Mouse (Mus musculus) liver, embryonic 13.5 days (tissue): ENCODE measurements around the gene Lrrc43. TPM values are rescaled to one million over a fixed set of nuclear protein-coding genes. Genes with fewer than 3 reads are reported as not detected.
"Not testable (repeated sequence)": the region's sequence is repeated elsewhere in the genome, so short reads cannot be mapped to it uniquely, and the experiment has no call there.

Source experiments
- ATAC-seq: fragments of 200-750 bp; cut with Nextera tagmentation; 2 replicates; pipeline ENCODE4 v1.8.0; 2017; ENCODE audit warnings: low read depth, mild to moderate bottlenecking, moderate number of reproducible peaks, moderate library complexity
- DNase-seq: peaks from one replicate; pipeline ENCODE4 v3.0.0; 2022
- H3K27ac ChIP-seq: fragments of 300-500 bp; sonication (generic); 2 replicates; pipeline ENCODE4 v1.5.1; 2015; ENCODE audit warnings: moderate library complexity, mild to moderate bottlenecking, inconsistent platforms
- H3K27me3 ChIP-seq: fragments of 300-500 bp; sonication (generic); 2 replicates; pipeline ENCODE4 v1.6.1; 2015; ENCODE audit warnings: mild to moderate bottlenecking, inconsistent platforms
- H3K36me3 ChIP-seq: fragments of 300-500 bp; sonication (generic); 2 replicates; pipeline ENCODE4 v1.6.1; 2015; ENCODE audit warnings: mild to moderate bottlenecking, inconsistent platforms
- H3K4me1 ChIP-seq: fragments of 300-500 bp; sonication (generic); replicated peaks from 2 replicates; pipeline ENCODE4 v1.6.1; 2015; ENCODE audit warnings: inconsistent platforms
- H3K4me2 ChIP-seq: fragments of 300-500 bp; sonication (generic); 2 replicates; pipeline ENCODE4 v1.6.1; 2015; ENCODE audit warnings: inconsistent platforms, mild to moderate bottlenecking, moderate library complexity
- H3K4me3 ChIP-seq: fragments of 300-500 bp; sonication (generic); replicated peaks from 2 replicates; pipeline ENCODE4 v1.5.1; 2015; ENCODE audit warnings: mild to moderate bottlenecking, inconsistent platforms
- H3K9ac ChIP-seq: fragments of 300-500 bp; sonication (generic); 2 replicates; pipeline ENCODE4 v1.6.1; 2015; ENCODE audit warnings: mild to moderate bottlenecking, inconsistent platforms
- H3K9me3 ChIP-seq: fragments of 300-500 bp; sonication (generic); replicated peaks from 2 replicates; pipeline ENCODE4 v1.6.1; 2016; ENCODE audit warnings: inconsistent platforms
- WGBS: fragments of 180-500 bp; shearing (Covaris S2); methylation state at CpG from one replicate; pipeline ENCODE4 v1.1.7; 2015; ENCODE audit not compliant: insufficient replicate concordance; 5-methylcytosine and 5-hydroxymethylcytosine counted together
- polyA plus RNA-seq: library from polyadenylated mRNA; unstranded; fragments of >200 nt; fragmentation: Nextera tagmentation; extraction: Ambion mirVana; gene quantifications from 2 replicates; pipeline ENCODE4 v1.2.1, GENCODE M21; 2015

The Lrrc43 gene
- polyA plus RNA-seq, 1 experiment from 2014 or later: not detected

DNA sequence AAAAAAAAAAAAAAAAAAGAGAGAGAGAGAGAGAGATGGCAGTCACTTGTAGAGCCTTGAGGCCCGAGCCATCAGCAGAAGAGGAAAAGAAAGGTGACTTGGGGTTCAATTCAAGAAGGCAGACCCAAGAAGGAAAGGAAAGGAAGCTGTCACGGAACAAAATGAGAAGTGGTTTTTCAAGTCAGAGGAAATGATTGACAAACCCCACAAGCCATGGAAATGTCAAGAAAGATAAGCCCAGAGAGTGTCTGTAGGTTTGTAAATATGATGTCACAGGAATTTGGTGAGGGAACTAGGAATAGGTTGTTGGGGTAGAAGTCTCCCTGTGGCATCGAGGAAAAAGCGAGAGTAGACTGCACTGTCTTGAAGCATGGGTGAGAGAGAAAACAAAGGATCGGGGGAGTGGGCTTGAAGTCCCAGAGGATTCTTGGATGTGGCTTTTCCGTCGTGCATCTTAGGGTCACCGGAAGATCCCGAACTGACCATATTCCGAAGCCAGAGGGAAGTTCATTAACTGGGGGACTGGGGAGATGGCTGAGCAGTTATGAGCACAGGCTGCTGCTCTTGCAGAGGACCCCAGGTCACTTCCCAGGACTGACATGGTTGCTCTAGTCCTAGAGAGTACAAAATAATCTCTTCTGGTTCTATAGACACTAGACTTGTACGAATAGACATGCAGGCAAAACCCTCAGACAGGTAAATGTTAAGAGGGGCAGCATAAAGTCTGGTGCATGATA, 1.3 kb upstream of the Lrrc43 start:
- ATAC-seq: no peak
- 45% methylated on average over 11 of the region's 11 CpGs for WGBS
- Histone ChIP-seq H3K27ac (no peak overlapping the region), H3K4me2 (no peak overlapping the region), H3K36me3 (no peaks in the 10 kb centered on the region), H3K27me3 (peaks cover 30% of the 10 kb centered on the region), H3K9ac (no peak overlapping the region), H3K4me1 (no peaks in the 10 kb centered on the region), H3K4me3 (no peak overlapping the region), H3K9me3 (no peaks in the 10 kb centered on the region)
- DNase-seq: no peak

DNA sequence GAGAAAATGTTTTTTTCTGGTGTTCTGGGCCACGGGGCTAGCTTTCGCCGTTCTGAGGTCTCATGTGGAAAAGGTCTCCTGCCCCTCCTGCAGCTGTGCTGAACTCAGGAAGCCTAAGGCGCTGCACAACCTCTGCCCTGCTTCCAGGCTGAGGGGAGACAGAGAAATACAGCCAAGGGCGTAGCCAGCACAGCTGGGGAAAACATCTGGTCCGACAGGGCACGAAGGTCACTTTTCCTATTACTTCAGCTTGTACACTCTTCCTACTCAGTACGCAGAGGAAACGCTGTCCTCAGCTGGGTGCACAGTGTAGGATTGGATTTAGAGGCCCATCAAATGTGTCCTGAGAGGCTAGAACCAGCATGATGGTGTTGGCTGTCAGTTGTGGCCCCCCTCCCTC, 830 bp downstream of the Lrrc43 start:
- no peak overlapping the region for H3K27ac ChIP-seq
- no peak for ATAC-seq
- H3K9ac ChIP-seq: no peak overlapping the region
- DNase-seq: no peak
- H3K4me2 ChIP-seq: no peak overlapping the region
- H3K9me3 ChIP-seq: no peaks in the 10 kb centered on the region
- no peak overlapping the region for H3K4me3 ChIP-seq
- H3K4me1 ChIP-seq: no peaks in the 10 kb centered on the region
- H3K36me3 ChIP-seq: no peaks in the 10 kb centered on the region
- 55% methylated on average over 9 of the region's 9 CpGs for WGBS
- H3K27me3 ChIP-seq: peaks cover 30% of the 10 kb centered on the region

GRCm38 (mm10) chr5:123499717-123500116, 10.6 kb downstream of the Lrrc43 start:
- peaks cover 14% of the 10 kb centered on the region for H3K4me1 ChIP-seq
- H3K9me3 ChIP-seq: no peaks in the 10 kb centered on the region
- H3K27me3 ChIP-seq: peaks cover 31% of the 10 kb centered on the region
- no peak overlapping the region for H3K4me3 ChIP-seq
- ATAC-seq: no peak
- no peaks in the 10 kb centered on the region for H3K36me3 ChIP-seq
- DNase-seq: no peak
- H3K4me2 ChIP-seq: no peak overlapping the region
- H3K27ac ChIP-seq: no peak overlapping the region
- WGBS: 39% methylated on average over 4 of the region's 4 CpGs
- no peak overlapping the region for H3K9ac ChIP-seq

DNA sequence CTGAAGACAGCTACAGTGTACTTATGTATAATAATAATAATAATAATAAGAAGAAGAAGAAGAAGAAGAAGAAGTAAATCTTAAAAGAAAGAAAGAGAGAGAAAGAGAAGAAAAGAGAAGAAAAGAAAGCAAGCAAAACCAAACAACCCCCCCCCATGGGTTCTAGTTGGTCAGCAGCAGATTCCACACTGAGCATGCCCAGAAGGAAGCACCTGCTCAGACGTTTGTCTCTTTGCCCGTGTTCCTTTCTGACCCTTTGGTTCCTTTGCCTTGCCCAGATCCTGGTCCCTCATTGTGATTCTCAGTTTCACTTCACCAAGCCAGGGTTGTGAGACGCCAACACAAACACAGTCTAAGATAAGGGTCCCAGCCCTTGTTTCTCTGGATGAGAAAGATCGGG, 12.9 kb downstream of the Lrrc43 start:
- Histone ChIP-seq H3K4me2 (no peak overlapping the region), H3K4me3 (no peak overlapping the region), H3K9ac (no peak overlapping the region), H3K36me3 (no peaks in the 10 kb centered on the region), H3K4me1 (peaks cover 14% of the 10 kb centered on the region), H3K27ac (no peak overlapping the region), H3K27me3 (peaks cover 42% of the 10 kb centered on the region), H3K9me3 (no peaks in the 10 kb centered on the region)
- WGBS: 43% methylated on average over 4 of the region's 4 CpGs
- ATAC-seq (no peak), DNase-seq (no peak)

DNA sequence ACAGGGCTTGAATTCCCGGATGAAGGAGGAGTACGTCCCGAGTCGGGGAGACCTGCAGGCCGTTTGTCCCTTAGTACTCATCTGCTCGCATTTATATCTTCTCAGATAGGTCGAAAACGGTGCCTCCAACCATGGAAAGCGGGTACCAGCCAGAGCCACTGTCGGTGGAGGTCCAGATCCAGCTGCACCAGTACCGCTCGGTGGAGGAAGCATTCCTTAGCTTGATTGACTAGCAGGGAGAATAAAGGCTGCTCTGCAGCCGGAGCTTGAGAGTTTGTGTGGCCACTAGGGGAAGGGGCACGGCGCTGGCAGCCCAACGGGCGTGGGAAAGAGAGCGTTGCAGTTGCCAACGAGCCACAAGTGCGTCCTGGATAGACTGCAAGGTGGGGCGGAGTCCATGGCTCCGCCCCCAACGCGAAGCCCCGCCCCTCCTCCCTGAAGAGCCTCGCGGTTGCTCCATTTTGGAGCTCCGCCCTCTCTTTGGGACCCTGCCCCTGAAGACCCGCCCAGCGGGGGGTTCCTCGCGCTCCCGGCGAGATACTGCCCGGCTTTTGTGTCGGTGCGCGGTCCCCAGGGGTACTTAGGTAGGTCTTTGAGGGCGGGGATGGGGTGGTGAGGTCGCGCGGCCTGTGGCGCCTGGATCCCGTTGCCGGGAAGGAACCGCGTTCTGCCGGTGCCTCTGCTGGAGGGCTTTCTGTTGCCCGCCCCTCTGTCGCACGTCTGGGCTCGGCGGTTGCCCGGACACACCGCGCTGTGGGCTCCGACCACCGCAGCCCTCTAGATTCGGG, 19.0 kb downstream of the Lrrc43 start:
- ATAC-seq (peak; percentile 80), DNase-seq (peak; percentile 74)
- H3K27me3 ChIP-seq: peaks cover 53% of the 10 kb centered on the region
- H3K9me3 ChIP-seq: no peaks in the 10 kb centered on the region
- H3K4me2 ChIP-seq: peak overlapping the region; percentile 84
- WGBS: 1% methylated on average over 59 of the region's 59 CpGs
- H3K4me1 ChIP-seq: peaks cover 33% of the 10 kb centered on the region
- H3K27ac ChIP-seq: no peak overlapping the region
- peaks cover 20% of the 10 kb centered on the region; the same call in 1 of the 2 replicates for H3K36me3 ChIP-seq
- H3K9ac ChIP-seq: peak overlapping the region; percentile 54
- H3K4me3 ChIP-seq: peak overlapping the region; percentile 62

GRCm38 (mm10) chr5:123508921-123509320, 19.8 kb downstream of the Lrrc43 start:
- H3K27me3 ChIP-seq: peaks cover 53% of the 10 kb centered on the region
- H3K9ac ChIP-seq: peak overlapping the region; percentile 54

DNA sequence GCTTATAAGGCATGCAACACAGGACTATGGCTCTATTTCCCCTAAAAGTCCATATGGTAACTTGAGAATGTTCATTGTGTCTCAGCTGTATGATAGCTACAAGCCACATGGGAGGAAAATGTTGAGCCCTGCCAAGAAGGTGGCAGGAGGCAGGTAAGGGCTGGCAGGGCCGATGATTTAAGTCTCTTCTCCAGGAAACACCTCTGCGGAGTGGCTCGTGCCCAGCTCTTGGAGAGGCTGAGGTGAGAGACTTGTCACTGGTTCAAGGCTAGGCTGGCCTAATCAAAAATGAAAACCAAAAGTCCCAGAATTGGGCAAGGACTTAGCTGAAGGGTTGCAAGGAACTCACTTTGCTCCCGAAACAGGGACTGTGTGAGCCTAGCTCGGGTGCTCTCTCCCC, 21.1 kb downstream of the Lrrc43 start, which contains the start of gene B3gnt4:
Gene B3gnt4 (plus strand): TSS at position 301 of the 400 bp plus-strand sequence.
- no peaks in the 10 kb centered on the region for H3K9me3 ChIP-seq
- ATAC-seq: no peak
- H3K27me3 ChIP-seq: peaks cover 50% of the 10 kb centered on the region
- no peak for DNase-seq
- no peak within 1 kb of the TSS for H3K27ac ChIP-seq
- no peak within 1 kb of the TSS for H3K9ac ChIP-seq
- H3K36me3 ChIP-seq: peaks cover 26% of the 10 kb centered on the region
- 81% methylated on average over 5 of the region's 5 CpGs for WGBS
- no peak within 1 kb of the TSS for H3K4me3 ChIP-seq
- H3K4me1 ChIP-seq: peaks cover 33% of the 10 kb centered on the region
- no peak within 1 kb of the TSS; the same call in 1 of the 2 replicates for H3K4me2 ChIP-seq

More at GRCm38 (mm10) chr5:123508921-123509320, 19.8 kb downstream of the Lrrc43 start:
- no peak for DNase-seq
- H3K9me3 ChIP-seq: no peaks in the 10 kb centered on the region
- peaks cover 33% of the 10 kb centered on the region for H3K4me1 ChIP-seq
- 9% methylated on average over 12 of the region's 12 CpGs for WGBS
- no peak overlapping the region for H3K27ac ChIP-seq
- peak overlapping the region; percentile 84 for H3K4me2 ChIP-seq
- peak overlapping the region; percentile 62 for H3K4me3 ChIP-seq
- no peak for ATAC-seq
- H3K36me3 ChIP-seq: peaks cover 20% of the 10 kb centered on the region; the same call in 1 of the 2 replicates

DNA sequence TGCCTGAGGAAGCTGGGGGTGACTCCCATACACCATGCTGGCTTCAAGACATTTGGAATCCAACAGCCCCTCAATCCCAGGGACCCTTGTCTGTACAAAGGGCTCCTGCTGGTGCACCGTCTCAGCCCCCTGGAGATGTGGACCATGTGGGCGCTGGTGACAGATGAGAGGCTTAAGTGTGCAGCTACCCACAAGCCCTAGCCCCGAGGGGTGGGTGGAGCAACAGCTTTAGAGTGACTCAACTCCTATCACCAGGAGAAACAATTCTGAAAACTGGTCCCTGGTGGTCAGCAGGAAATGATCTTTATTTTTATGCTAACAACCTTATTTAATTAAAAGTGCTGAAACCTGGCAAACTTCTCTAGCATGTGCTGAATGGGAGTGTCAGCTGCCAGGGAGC, 22.3 kb downstream of the Lrrc43 start:
- peaks cover 33% of the 10 kb centered on the region for H3K4me1 ChIP-seq
- not testable (repeated sequence) for ATAC-seq, DNase-seq, H3K9ac ChIP-seq, H3K4me2 ChIP-seq, H3K9me3 ChIP-seq, H3K27ac ChIP-seq, H3K4me3 ChIP-seq
- WGBS: 56% methylated on average over 3 of the region's 3 CpGs
- peaks cover 45% of the 10 kb centered on the region for H3K27me3 ChIP-seq
- peaks cover 36% of the 10 kb centered on the region for H3K36me3 ChIP-seq

GRCm38 (mm10) chr5:123512102-123512501, 23.0 kb downstream of the Lrrc43 start:
- H3K9ac ChIP-seq: peak overlapping the region; percentile 11; the same call in 1 of the 2 replicates
- no peak overlapping the region for H3K4me3 ChIP-seq
- H3K36me3 ChIP-seq: peaks cover 42% of the 10 kb centered on the region
- no peak overlapping the region for H3K4me2 ChIP-seq
- H3K4me1 ChIP-seq: peaks cover 33% of the 10 kb centered on the region
- H3K27me3 ChIP-seq: peaks cover 38% of the 10 kb centered on the region
- DNase-seq (peak; percentile 34), ATAC-seq (peak; percentile 82)
- H3K27ac ChIP-seq: peak overlapping the region; percentile 19; the same call in 1 of the 2 replicates
- H3K9me3 ChIP-seq: no peaks in the 10 kb centered on the region
- WGBS: 33% methylated on average over 3 of the region's 3 CpGs

GRCm38 (mm10) chr5:123514871-123515270, 25.8 kb downstream of the Lrrc43 start:
- ATAC-seq (no peak), DNase-seq (no peak)
- Histone ChIP-seq H3K4me2 (no peak overlapping the region), H3K36me3 (peaks cover 69% of the 10 kb centered on the region), H3K27me3 (peaks cover 11% of the 10 kb centered on the region), H3K27ac (no peak overlapping the region), H3K9me3 (no peaks in the 10 kb centered on the region), H3K4me3 (no peak overlapping the region), H3K9ac (no peak overlapping the region), H3K4me1 (peaks cover 15% of the 10 kb centered on the region)
- 80% methylated on average over 5 of the region's 5 CpGs for WGBS

- H3K9me3 ChIP-seq: no peaks in the 10 kb centered on the region
- WGBS: 82% methylated on average over 9 of the region's 9 CpGs
- H3K4me1 ChIP-seq: peaks cover 33% of the 10 kb centered on the region
- no peak overlapping the region for H3K9ac ChIP-seq
- ATAC-seq: no peak
- peaks cover 41% of the 10 kb centered on the region for H3K36me3 ChIP-seq
- DNase-seq: no peak
- H3K27me3 ChIP-seq: no peaks in the 10 kb centered on the region
- no peak overlapping the region for H3K4me2 ChIP-seq
- H3K27ac ChIP-seq: no peak overlapping the region
- H3K4me3 ChIP-seq: no peak overlapping the region
Measured at GRCm38 (mm10) chr5:123520666-123521065, 31.6 kb downstream of the Lrrc43 start.
